Mouse (Mus musculus): ENCODE measurements at regions not wholly inside any gene's neighbourhood (a gene's known extent, or its start where the extent isn't known, plus 50 kb on each side); places are given as distances from the start of the nearest gene placed in this dataset.

- no peak for DNase-seq (ENCODE audit: low spot score in 2 of 2)
Measured at GRCm38 (mm10) chr15:68644862-68645261, 2144.2 kb upstream of the Lrrc6 start.

GRCm38 (mm10) chr15:68635633-68636032, 2134.9 kb upstream of the Lrrc6 start:
- DNase-seq (ENCODE audit: low spot score in 2 of 2) = no peak

GRCm38 (mm10) chr15:68626976-68627375, 2126.3 kb upstream of the Lrrc6 start:
- DNase-seq (ENCODE audit: low spot score in 2 of 2) = no peak

GRCm38 (mm10) chr15:68624831-68625230, 2124.1 kb upstream of the Lrrc6 start:
- no peak for DNase-seq (ENCODE audit: low spot score in 2 of 2)

- no peak for DNase-seq (ENCODE audit: low spot score in 2 of 2)
Measured at GRCm38 (mm10) chr15:68620417-68621214, 2119.9 kb upstream of the Lrrc6 start.

GRCm38 (mm10) chr15:68606110-68606791, 2105.5 kb upstream of the Lrrc6 start:
- DNase-seq (ENCODE audit: low spot score in 2 of 2) = no peak

GRCm38 (mm10) chr15:68605478-68605877, 2104.8 kb upstream of the Lrrc6 start:
- no peak for DNase-seq (ENCODE audit: low spot score in 2 of 2)

GRCm38 (mm10) chr15:68582177-68582576, 2081.5 kb upstream of the Lrrc6 start:
- DNase-seq (ENCODE audit: low spot score in 2 of 2) = no peak

- no peak for DNase-seq (ENCODE audit: low spot score in 2 of 2)
Measured at GRCm38 (mm10) chr15:68579486-68579885, 2078.8 kb upstream of the Lrrc6 start.

GRCm38 (mm10) chr15:68560654-68561053, 2059.9 kb upstream of the Lrrc6 start:
- no peak for DNase-seq (ENCODE audit: low spot score in 2 of 2)

GRCm38 (mm10) chr15:68556133-68556532, 2055.4 kb upstream of the Lrrc6 start:
- DNase-seq (ENCODE audit: low spot score in 2 of 2) = no peak

GRCm38 (mm10) chr15:68536055-68536325, 2035.3 kb upstream of the Lrrc6 start:
- no peak for DNase-seq (ENCODE audit: low spot score in 2 of 2)

- no peak for DNase-seq (ENCODE audit: low spot score in 2 of 2)
Measured at GRCm38 (mm10) chr15:68535297-68536054, 2034.8 kb upstream of the Lrrc6 start.

- no peak for DNase-seq (ENCODE audit: low spot score in 2 of 2)
Measured at GRCm38 (mm10) chr15:68520759-68521158, 2020.0 kb upstream of the Lrrc6 start.

- no peak for DNase-seq (ENCODE audit: low spot score in 2 of 2)
Measured at GRCm38 (mm10) chr15:68512431-68512830, 2011.7 kb upstream of the Lrrc6 start.

GRCm38 (mm10) chr15:68508190-68508589, 2007.5 kb upstream of the Lrrc6 start:
- no peak for DNase-seq (ENCODE audit: low spot score in 2 of 2)

GRCm38 (mm10) chr15:68506093-68506492, 2005.4 kb upstream of the Lrrc6 start:
- DNase-seq (ENCODE audit: low spot score in 2 of 2) = no peak

GRCm38 (mm10) chr15:68496438-68496837, 1995.7 kb upstream of the Lrrc6 start:
- no peak for DNase-seq (ENCODE audit: low spot score in 2 of 2)

GRCm38 (mm10) chr15:68484789-68485188, 1984.1 kb upstream of the Lrrc6 start:
- no peak for DNase-seq (ENCODE audit: low spot score in 2 of 2)

- DNase-seq (ENCODE audit: low spot score in 2 of 2) = no peak
Measured at GRCm38 (mm10) chr15:68477745-68478144, 1977.0 kb upstream of the Lrrc6 start.

- DNase-seq (ENCODE audit: low spot score in 2 of 2) = no peak
Measured at GRCm38 (mm10) chr15:68471928-68472327, 1971.2 kb upstream of the Lrrc6 start.

- no peak for DNase-seq (ENCODE audit: low spot score in 2 of 2)
Measured at GRCm38 (mm10) chr15:68462851-68463250, 1962.1 kb upstream of the Lrrc6 start.

Measured in adrenal gland, adult 18-20 months (tissue).